Mouse (Mus musculus) myocyte (in vitro differentiated cells): ENCODE measurements at regions not wholly inside any gene's neighbourhood (a gene's known extent, or its start where the extent isn't known, plus 50 kb on each side); places are given as distances from the start of the nearest gene placed in this dataset.

Experiments used
- H3K27me3 ChIP-seq: one replicate; pipeline ENCODE4 v1.6.1; 2011; ENCODE audit not compliant: control insufficient read depth, insufficient read depth, insufficient read length
- H3K36me3 ChIP-seq: one replicate; pipeline ENCODE4 v1.6.1; 2011; ENCODE audit not compliant: control insufficient read depth, insufficient read depth
- H3K4me2 ChIP-seq: one replicate; pipeline ENCODE4 v1.6.1; 2011; ENCODE audit warnings: low read depth, control low read depth
- H3K4me3 ChIP-seq: one replicate; pipeline ENCODE4 v1.5.1; 2011; ENCODE audit warnings: mild to moderate bottlenecking, control low read depth, moderate library complexity
- H3K79me2 ChIP-seq: one replicate; pipeline ENCODE4 v1.6.1; 2011; ENCODE audit not compliant: control insufficient read depth, insufficient read depth
- H3ac ChIP-seq: one replicate; pipeline ENCODE4 v1.6.1; 2011; ENCODE audit not compliant: control insufficient read depth, insufficient read length
- CEBPB ChIP-seq: IDR thresholded peaks from 2 replicates; pipeline ENCODE4 v1.6.1; 2011; ENCODE audit warnings: mild to moderate bottlenecking, moderate library complexity; ENCODE audit not compliant: poor library complexity, insufficient read depth, severe bottlenecking
- E2F4 ChIP-seq: IDR thresholded peaks from one replicate; pipeline ENCODE4 v1.6.1; 2011; ENCODE audit warnings: mild to moderate bottlenecking, control low read depth, moderate library complexity; ENCODE audit not compliant: insufficient read depth
- MAX ChIP-seq: IDR thresholded peaks from one replicate; pipeline ENCODE4 v1.6.1; 2011; ENCODE audit warnings: low read depth, mild to moderate bottlenecking, control low read depth
- MYOD1 ChIP-seq, 3 experiments: IDR thresholded peaks; one replicate each; pipeline ENCODE4 v1.6.1; 2011; ENCODE audit warnings: control low read depth in 2 of 3, low read depth in 2 of 3, mild to moderate bottlenecking in 2 of 3, moderate library complexity in 1 of 3; ENCODE audit not compliant: insufficient read length in 2 of 3, control insufficient read depth in 1 of 3
- MYOG ChIP-seq, 3 experiments: IDR thresholded peaks; one replicate each; pipeline ENCODE4 v1.6.1; 2011; ENCODE audit warnings: control low read depth in 2 of 3, low read depth in 2 of 3, mild to moderate bottlenecking in 2 of 3; ENCODE audit not compliant: insufficient read length in 2 of 3, control insufficient read depth in 1 of 3, insufficient read depth in 1 of 3
- POLR2A ChIP-seq: IDR thresholded peaks from one replicate; pipeline ENCODE4 v1.6.1; 2011; ENCODE audit warnings: low read depth, mild to moderate bottlenecking, control low read depth, moderate library complexity; ENCODE audit not compliant: insufficient read length
- POLR2AphosphoS2 ChIP-seq: IDR thresholded peaks from one replicate; pipeline ENCODE4 v1.6.1; 2011; ENCODE audit warnings: low read depth, control low read depth; ENCODE audit not compliant: insufficient read length
- REST ChIP-seq: IDR thresholded peaks from one replicate; pipeline ENCODE4 v1.6.1; 2011; ENCODE audit warnings: mild to moderate bottlenecking, control low read depth, moderate library complexity; ENCODE audit not compliant: insufficient read depth, insufficient read length
- SRF ChIP-seq: IDR thresholded peaks from one replicate; pipeline ENCODE4 v1.6.1; 2011; ENCODE audit warnings: low read depth; ENCODE audit not compliant: control insufficient read depth, insufficient read length
- TCF12 ChIP-seq: IDR thresholded peaks from one replicate; pipeline ENCODE4 v1.6.1; 2011; ENCODE audit warnings: mild to moderate bottlenecking, control low read depth; ENCODE audit not compliant: poor library complexity, insufficient read depth, severe bottlenecking
- TCF3 ChIP-seq: IDR thresholded peaks from one replicate; pipeline ENCODE4 v1.6.1; 2011; ENCODE audit warnings: low read depth, control low read depth; ENCODE audit not compliant: insufficient read length
- USF1 ChIP-seq: IDR thresholded peaks from one replicate; pipeline ENCODE4 v1.6.1; 2011; ENCODE audit warnings: low read depth, mild to moderate bottlenecking, control low read depth, moderate library complexity

DNA sequence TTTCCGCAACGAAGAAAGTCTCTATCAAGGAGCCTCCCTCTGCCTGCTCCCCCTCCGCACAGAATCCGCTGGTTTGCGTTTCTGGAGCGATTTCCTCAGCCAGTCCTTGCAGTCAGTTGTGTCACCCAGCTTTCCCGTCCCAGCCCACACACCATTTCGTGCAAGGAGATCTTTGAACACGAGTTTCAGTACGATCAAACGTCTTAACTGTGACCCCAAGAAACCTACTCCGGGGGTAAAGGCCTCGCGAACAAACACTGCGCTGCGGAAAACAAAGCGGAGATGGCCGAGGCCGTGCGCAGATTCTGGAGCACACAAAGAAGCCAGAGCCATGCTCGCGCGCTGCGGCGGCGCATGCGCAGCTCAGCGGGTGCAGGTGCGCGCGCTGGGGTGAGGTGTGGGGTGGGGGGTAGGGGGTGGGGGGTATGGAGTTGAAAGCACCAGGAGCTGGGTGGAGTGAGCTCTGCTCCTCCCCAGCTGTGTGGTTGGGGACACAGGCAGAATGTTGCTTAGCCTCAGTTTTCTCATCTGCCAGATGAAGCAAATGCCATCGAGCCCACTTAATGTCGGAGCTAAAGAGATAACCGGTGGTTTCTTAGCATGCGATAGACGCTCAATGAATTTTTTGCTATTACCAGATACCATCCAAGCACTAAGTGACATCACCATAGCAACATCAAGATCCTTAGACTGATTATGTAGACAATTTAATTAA, 52.8 kb upstream of the Nfe2l3 start:
- no peak for TF ChIP-seq E2F4
- no peak for TF ChIP-seq USF1
- no peak for TF ChIP-seq CEBPB
- no peak for TF ChIP-seq POLR2AphosphoS2
- no peak for TF ChIP-seq POLR2A
- no peak for TF ChIP-seq TCF3
- no peak for TF ChIP-seq MYOG (IDR thresholded peaks at IDR 0.05; ENCODE audit: control insufficient read depth in 1 of 3, insufficient read depth in 1 of 3, insufficient read length in 2 of 3, low read depth in 2 of 3)
- H3K4me3 ChIP-seq: no peak overlapping the region
- H3K27me3 ChIP-seq: no peaks in the 10 kb centered on the region
- no peaks in the 10 kb centered on the region for H3K79me2 ChIP-seq
- H3ac ChIP-seq: no peak overlapping the region
- H3K36me3 ChIP-seq: no peaks in the 10 kb centered on the region
- H3K4me2 ChIP-seq: no peak overlapping the region

DNA sequence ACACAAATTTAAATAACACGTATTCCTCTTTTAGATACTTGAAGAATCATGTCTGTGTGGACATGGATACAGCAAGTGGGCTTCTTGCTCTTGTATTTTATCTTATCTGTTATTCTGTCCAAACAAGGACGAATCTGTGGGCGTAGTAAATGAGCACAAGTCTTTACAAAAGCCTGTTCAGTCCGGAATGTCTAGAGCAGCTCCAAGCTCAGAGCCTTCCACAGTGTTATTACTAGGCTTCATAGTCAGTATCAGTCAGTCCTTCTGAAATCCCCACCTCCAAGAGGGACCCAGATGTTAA, 52.2 kb upstream of the Nfe2l3 start:
- Histone ChIP-seq H3K36me3 (no peaks in the 10 kb centered on the region), H3K4me2 (no peak overlapping the region), H3K4me3 (no peak overlapping the region), H3K27me3 (no peaks in the 10 kb centered on the region), H3K79me2 (no peaks in the 10 kb centered on the region), H3ac (no peak overlapping the region)
- no peak for TF ChIP-seq E2F4
- TF ChIP-seq TCF3: no peak
- TF ChIP-seq MYOG (IDR thresholded peaks at IDR 0.05; ENCODE audit: control insufficient read depth in 1 of 3, insufficient read depth in 1 of 3, insufficient read length in 2 of 3, low read depth in 2 of 3): no peak
- no peak for TF ChIP-seq CEBPB
- TF ChIP-seq MAX: no peak
- no peak for TF ChIP-seq REST
- TF ChIP-seq USF1: no peak
- TF ChIP-seq TCF12: no peak
- TF ChIP-seq MYOD1 (IDR thresholded peaks at IDR 0.05; ENCODE audit: control insufficient read depth in 1 of 3, insufficient read length in 2 of 3, low read depth in 2 of 3): no peak
- TF ChIP-seq POLR2A: no peak
- TF ChIP-seq POLR2AphosphoS2: no peak
- no peak for TF ChIP-seq SRF

DNA sequence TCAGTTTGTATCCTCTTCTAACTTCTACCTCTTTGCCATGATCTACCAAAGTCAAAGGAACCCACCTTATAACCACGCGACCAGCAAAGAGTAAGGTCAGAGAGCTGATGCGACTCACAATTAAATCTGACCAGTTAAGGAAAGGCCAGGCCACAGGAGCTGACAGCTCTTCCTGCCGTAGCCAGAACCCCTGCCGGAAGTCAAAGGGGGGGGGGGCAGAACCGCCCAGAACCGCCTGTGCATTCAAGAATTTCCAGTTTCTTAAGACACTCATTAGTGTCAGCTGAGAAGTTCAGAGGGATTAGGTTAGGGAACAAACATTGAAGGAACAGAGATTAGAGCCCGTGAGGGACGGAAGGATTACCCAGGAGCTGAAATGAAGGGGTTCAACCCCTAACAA, 51.0 kb upstream of the Nfe2l3 start:
- no peak overlapping the region for H3K4me3 ChIP-seq
- TF ChIP-seq TCF12 (no peak), MAX (no peak), USF1 (no peak), TCF3 (no peak), CEBPB (no peak), SRF (no peak), POLR2AphosphoS2 (no peak), POLR2A (no peak), MYOG (IDR thresholded peaks at IDR 0.05; ENCODE audit: control insufficient read depth in 1 of 3, insufficient read depth in 1 of 3, insufficient read length in 2 of 3, low read depth in 2 of 3) (no peak), MYOD1 (IDR thresholded peaks at IDR 0.05; ENCODE audit: control insufficient read depth in 1 of 3, insufficient read length in 2 of 3, low read depth in 2 of 3) (no peak), E2F4 (no peak), REST (no peak)

More for the DNA sequence above, 51.0 kb upstream of the Nfe2l3 start:
- Histone ChIP-seq H3K27me3 (no peaks in the 10 kb centered on the region), H3K79me2 (no peaks in the 10 kb centered on the region), H3K36me3 (no peaks in the 10 kb centered on the region), H3K4me2 (no peak overlapping the region), H3ac (no peak overlapping the region)
